Mouse (Mus musculus) adrenal gland, postnatal 36 days (tissue): Measurements from ENCODE around the gene Akr1c14. TPM values are rescaled to one million over a fixed set of nuclear protein-coding genes. Genes with fewer than 3 reads are reported as not detected.
"Not testable (repeated sequence)": the region's sequence is repeated elsewhere in the genome, so short reads cannot be mapped to it uniquely, and the experiment has no call there.

Experiments used
- DNase-seq, 2 experiments: peaks; one replicate each; pipeline ENCODE4 v3.0.0; 2021; ENCODE audit warnings: mixed read lengths in 1 of 2
- long read RNA-seq, 2 experiments: library from polyadenylated mRNA; stranded (forward); transcript quantifications; one replicate each; pipeline ENCODE4 v2.0.0; 2021; ENCODE audit warnings: borderline sequencing depth in 2 of 2
- total RNA-seq, 2 experiments: library from RNA; stranded (reverse); gene quantifications; 2 replicates each; pipeline ENCODE4 v1.2.3; 2021

Gene Akr1c14
- total RNA-seq, result under 1 TPM; 0.89 TPM
- long read RNA-seq, experiment 1, result 0 reads
- long read RNA-seq, experiment 2, partial matches to known transcripts, result 0 of 2 reads
- long read RNA-seq, experiment 2, other reads (novel, unspliced or antisense), result 0 of 2 reads

DNA sequence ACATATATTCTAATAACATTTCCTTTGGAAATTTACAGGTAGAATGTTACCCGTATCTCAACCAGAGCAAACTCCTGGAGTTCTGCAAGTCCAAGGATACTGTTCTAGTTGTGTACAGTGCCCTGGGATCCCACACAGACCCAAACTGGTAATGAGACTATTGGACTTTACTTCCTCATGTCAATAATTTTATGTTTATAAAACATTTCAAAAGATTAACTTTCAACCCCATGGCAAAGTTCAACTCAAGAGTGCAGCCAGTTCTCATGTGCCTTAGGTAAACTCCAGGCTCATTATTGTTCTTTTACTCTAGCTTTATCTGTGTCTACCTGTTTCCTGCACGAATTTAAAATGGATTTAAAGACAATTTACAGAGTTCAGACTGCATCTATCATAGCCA is at the start of gene Akr1c14:
Gene Akr1c14, plus strand, starts transcription at position 293 of the 400 bp plus-strand sequence.
- DNase-seq, result no peak

- peak; percentile 79 to 80 for DNase-seq
Observed at GRCm38 (mm10) chr13:4001687-4002086, 47.1 kb upstream of the Akr1c14 start.

GRCm38 (mm10) chr13:4010784-4011183 is 38.0 kb upstream of the Akr1c14 start:
- no peak for DNase-seq

DNA sequence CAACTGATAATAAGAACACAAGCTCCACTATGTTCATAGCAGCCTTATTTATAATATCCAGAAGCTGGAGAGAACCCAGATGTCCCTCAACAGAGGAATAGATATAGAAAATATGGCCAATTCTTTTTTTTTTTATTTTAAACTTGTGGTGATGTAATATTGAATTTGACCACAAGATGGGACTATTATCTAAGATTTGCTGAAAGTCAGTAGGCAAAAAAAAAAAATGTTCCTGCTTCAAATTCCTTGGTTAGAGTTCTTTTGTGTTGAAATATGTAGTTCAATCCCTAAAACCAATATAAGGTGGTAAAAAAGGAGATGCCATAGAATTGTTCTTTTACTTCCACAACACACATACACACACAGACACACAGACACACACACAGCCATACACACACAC is 35.0 kb upstream of the Akr1c14 start:
- no peak for DNase-seq

DNA sequence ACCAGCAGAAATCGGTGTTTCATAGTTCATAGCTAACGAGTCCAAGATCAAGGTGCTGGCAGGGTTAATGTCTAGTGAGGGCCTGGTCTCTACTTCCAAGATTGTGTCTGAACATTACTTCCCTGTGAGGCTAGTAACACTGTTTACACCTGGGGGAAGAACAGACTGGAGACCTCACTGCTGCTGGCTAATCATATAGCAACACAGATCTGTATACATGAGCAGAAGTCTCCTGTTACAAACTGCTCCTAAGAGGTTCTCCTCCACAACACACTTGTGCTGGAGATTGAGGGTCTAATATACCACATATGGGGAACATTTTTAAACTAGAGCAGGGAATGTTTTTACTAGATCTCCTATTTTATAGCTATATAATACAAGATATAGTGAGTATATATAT is 18.9 kb upstream of the Akr1c14 start:
- no peak for DNase-seq

- DNase-seq, result peak; percentile 71 to 76
Observed at GRCm38 (mm10) chr13:4032512-4032911, 16.3 kb upstream of the Akr1c14 start.

DNA sequence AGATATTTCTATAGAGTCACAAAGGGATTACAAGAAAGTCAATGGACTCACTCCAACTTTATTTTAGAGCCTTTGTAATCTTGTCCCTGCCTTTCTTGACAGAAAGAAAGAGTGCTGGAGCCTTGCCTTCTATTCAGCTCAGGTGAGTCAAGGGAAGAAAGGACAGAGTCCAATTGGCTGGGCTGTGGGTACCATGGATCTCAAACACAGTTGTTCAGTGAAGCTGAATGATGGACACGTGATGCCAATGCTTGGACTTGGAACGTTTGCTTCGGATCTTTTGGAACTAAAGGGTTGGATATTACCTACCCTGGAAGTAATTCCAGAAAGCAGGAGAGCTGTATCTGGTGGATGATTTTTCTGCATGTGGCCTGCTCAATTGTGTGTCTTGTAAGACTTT is 13.8 kb upstream of the Akr1c14 start:
- no peak for DNase-seq

GRCm38 (mm10) chr13:4046113-4046512 is 2.7 kb upstream of the Akr1c14 start:
- no peak for DNase-seq

- DNase-seq, result no peak
Observed at GRCm38 (mm10) chr13:4046841-4047240, 2.0 kb upstream of the Akr1c14 start.

GRCm38 (mm10) chr13:4048226-4048625 is 585 bp upstream of the Akr1c14 start:
- no peak for DNase-seq

GRCm38 (mm10) chr13:4049655-4050054 is 844 bp downstream of the Akr1c14 start:
- DNase-seq, result no peak

DNA sequence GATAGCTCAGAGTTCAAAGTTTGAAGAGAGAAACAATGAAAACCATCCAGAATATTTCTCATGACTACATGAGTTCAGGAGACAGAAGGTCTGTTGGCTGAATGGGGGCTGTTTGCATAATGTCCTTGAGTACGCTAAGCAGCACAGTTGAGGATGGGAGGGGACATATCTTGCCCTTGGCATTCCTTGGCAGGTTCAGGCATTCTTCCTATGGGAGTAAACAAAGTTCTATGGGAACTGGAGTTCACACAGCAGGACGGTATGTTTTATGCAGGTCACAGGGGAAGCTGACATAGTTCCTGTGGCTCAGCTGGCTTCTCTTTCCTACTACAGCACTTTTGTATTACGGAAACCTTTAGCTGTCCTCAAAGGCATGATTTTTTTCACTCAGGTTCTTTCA is 6.6 kb downstream of the Akr1c14 start:
- no peak for DNase-seq

DNA sequence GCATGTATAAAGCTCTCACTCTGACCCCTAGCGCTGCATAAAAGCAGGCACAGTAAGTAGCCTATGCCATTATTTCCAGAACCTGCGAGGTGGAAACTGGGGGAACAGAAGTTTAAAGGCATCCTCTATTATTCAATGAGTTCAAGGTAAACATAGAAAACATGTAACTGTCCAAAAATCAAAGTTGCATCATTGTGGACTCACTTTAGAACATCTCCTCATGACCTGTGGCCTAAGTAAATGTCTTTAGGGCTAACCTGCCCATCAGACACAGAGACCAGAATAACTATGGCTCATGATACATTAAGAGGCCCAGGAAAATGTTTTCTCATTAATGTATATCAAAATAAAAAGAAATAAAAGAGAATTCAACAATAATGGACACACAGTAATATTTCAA is 7.4 kb downstream of the Akr1c14 start:
- no peak for DNase-seq

DNA sequence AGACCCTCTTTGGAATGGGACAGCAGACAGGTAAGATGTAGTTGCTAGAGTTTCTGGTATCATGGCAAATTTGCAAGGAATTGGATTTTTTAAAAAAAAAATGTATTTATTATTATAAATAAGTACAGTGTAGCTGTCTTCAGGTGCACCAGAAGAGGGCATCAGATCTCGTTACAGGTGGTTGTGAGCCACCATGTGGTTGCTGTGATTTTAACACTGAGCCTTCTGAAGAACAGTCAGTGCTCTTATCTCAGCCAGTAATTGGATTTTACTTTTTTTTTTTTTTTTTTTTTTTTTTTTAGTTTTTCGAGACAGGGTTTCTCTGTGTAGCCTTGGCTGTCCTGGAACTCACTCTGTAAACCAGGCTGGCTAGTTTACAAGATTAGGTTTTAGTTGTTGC is 9.4 kb downstream of the Akr1c14 start:
- not testable (repeated sequence) for DNase-seq

DNA sequence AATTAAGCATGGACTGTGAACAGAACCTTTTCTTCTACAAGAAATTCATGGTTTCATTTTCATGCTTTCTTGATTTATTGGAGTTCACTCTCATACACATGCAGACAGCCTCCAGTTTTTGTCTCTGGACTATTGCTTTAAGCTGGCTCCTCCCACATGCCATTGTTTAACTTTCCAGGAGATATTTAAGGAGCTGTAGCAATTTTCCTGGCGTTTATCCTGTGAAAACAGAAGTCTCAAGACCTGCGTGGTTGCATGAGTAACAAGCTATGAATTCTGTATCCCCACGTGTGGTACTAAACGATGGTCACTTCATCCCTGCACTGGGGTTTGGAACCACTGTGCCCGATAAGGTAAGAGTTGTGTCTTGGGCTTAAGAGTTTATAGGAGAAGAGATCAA is 10.6 kb downstream of the Akr1c14 start:
- no peak for DNase-seq

GRCm38 (mm10) chr13:4060214-4060730 is 11.5 kb downstream of the Akr1c14 start:
- DNase-seq, result no peak

DNA sequence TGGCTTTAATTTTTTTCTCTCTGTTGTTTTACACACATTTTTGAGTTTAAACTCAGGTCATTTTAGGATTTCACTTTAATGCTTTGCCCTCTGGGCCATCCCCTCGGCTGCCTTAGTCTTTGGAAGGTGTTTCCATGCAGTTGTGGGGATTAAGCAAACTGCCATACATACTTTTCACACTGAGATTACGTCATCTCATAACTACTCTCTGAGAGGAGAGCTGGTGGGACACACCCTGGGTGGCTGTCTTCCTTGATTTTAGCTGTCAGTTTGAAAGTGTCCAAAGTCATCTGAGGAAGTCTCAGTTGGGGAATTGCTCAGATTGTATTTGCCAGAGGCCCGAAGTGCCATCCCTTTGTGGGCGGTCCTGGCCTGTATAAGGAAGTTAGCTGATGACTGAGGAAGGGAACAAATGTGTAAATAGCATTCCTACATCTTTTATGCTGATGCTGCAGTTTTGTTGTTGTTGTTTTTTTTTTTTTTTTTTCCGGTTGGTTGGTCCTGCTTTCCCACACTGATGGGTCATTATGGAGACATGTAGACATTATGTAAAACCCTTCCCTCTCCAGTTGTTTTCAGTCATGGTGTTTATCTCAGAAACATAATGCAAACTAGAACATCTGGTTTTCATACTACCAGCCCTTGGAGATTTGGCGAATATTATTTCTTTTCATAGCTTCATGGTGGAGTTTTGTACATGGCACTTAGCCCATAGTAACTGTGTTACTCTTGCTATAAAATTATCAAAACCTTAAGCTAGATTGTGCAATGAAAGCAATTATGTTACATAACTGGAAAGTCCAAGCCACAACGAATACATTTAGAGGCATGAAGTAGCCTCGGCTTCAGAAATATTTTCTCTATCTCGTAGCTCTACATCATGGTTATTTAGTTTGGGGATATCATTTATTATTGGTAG is 28.0 kb downstream of the Akr1c14 start:
- DNase-seq, result no peak

DNA sequence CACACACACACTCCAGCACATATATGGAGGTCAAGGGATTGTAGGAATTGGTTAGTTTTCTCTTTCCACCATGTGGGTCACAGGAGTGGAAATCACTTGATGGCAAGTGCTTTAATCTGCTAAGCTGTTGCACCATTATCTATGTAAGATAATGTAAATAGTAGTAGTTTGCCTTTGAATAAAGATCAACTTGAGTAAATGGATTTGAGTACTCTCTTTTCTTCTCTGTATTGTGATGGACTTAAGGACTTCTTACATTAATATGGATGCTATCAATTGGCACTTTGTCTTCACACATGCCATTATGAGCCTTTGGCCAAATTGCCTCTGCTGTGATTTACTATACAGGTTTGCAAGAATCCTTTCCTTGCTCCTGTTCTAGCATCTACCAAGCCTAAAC is 31.1 kb downstream of the Akr1c14 start:
- no peak for DNase-seq

GRCm38 (mm10) chr13:4101691-4102090 is 52.9 kb downstream of the Akr1c14 start:
- no peak for DNase-seq

- no peak for DNase-seq
Observed at GRCm38 (mm10) chr13:4102721-4103120, 53.9 kb downstream of the Akr1c14 start.

DNA sequence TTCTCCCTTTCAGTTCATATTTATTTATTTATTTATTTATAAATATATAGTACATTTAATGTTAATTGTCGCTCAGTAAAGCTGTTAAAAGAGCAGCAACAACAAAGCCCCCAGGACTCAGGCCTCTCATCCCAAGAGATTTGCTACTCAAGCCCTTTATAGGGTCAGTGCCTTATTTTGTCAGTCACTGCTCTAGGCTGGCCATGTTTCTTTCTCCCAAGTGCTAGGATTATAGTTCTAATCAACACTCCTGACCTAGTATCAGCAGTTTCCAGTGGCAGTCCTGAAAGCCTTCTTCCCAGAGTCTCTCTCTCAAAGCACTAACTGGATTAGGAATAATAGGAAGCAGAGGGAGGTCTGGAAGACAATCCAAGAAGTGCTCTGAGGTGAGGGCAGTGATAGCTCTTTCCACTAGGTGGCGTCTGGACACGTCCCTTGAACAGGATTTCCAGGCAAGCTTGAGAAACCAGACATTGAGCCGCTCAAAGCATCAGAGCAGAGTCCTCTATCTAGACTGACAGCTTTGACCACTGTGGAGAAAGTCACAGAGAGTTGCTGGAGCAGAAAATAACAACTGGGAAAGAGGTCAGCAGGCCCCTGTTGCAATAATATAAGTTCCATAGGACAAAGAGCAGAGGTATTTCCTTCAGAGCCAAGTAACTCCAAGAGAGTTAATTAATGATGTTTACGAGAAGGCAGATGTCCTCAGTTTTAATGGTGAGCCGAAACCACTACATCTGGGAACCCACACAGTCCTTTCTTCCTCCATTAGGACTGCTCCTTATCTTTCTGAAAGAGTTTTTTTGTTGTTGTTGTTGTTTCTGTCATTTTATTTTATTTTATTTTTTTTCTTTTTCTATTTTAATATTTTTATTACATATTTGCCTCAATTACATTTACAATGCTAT is 61.7 kb downstream of the Akr1c14 start:
- peak; percentile 64 to 65 for DNase-seq

GRCm38 (mm10) chr13:4119181-4119904 is 70.5 kb downstream of the Akr1c14 start:
- no peak for DNase-seq
